Mouse (Mus musculus): Measurements from ENCODE around the gene Tax1bp3.

DNA sequence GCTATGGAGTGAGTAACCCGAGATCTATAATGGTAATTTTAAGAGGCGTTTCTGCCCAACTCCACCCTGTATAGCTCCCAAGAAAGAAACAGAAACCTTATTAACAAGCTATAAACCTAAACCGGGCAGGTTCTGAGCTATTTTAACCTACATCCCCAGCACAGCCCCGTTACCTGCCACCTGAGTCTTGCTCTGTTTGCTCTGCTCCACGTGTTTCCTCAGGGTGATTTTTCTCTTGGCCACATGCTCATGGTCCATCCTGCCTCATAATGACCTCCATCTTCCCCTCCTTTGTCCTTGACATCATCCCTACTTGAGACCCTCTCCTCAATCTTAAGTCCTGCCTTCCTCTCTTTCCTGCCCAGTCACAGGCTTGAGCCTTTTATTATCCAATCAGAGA is 42.7 kb upstream of the Tax1bp3 start:
- TF ChIP-seq CTCF (IDR thresholded peaks at IDR 0.05; ENCODE audit: low read depth, low read length): no peak
- TF ChIP-seq POLR2A (IDR thresholded peaks at IDR 0.05; ENCODE audit: insufficient read depth, low read length): no peak

All from ES-Bruce4 (cell line).